Mouse (Mus musculus): ENCODE data around the gene Tmem191c. TPM values are rescaled to one million over a fixed set of nuclear protein-coding genes. Genes with fewer than 3 reads are reported as not detected.

The Tmem191c gene
- total and polyA plus RNA-seq, 3 experiments: 3.3 to 7.5 TPM; not detected in 1

GRCm38 (mm10) chr16:17237634-17238033 lies 38.2 kb upstream of the Tmem191c start:
- peak; percentile 82 for DNase-seq (ENCODE audit: low read depth, low spot score)
- H3K4me1 ChIP-seq (ENCODE audit: control insufficient read depth in 1 of 2, insufficient read depth in 2 of 2, low read length in 2 of 2): peaks cover 37 to 65% of the 10 kb centered on the region in 2 experiments
- H3K27ac ChIP-seq (ENCODE audit: control insufficient read depth, low read depth, low read length): peak overlapping the region; percentile 33; the same call in 1 of the 2 replicates

GRCm38 (mm10) chr16:17239409-17239808 lies 36.5 kb upstream of the Tmem191c start:
- Histone ChIP-seq H3K4me1 (ENCODE audit: control insufficient read depth in 1 of 2, insufficient read depth in 2 of 2, low read length in 2 of 2) (peaks cover 32 to 60% of the 10 kb centered on the region in 2 experiments), H3K9me3 (replicated peaks; ENCODE audit: insufficient read depth, low read length) (no peaks in the 10 kb centered on the region), H3K27me3 (ENCODE audit: control insufficient read depth in 1 of 2, insufficient read depth in 2 of 2, low read length in 2 of 2) (no peaks in the 10 kb centered on the region), H3K36me3 (ENCODE audit: control insufficient read depth in 1 of 2, insufficient read depth in 2 of 2, low read length in 2 of 2) (peaks cover 0 to 47% of the 10 kb centered on the region in 2 experiments; a peak in 2 of 4 replicates), H3K9ac (ENCODE audit: control insufficient read depth, low read depth, low read length, poor library complexity, severe bottlenecking) (no peak overlapping the region), H3K27ac (ENCODE audit: control insufficient read depth, low read depth, low read length) (no peak overlapping the region), H3K4me3 (ENCODE audit: control insufficient read depth in 1 of 2, insufficient read depth in 1 of 2, low read depth in 2 of 2, low read length in 2 of 2) (no peak overlapping the region), H3K79me2 (ENCODE audit: control insufficient read depth, insufficient read depth, low read length, poor library complexity) (peaks cover 25% of the 10 kb centered on the region)
- peak; percentile 41 for DNase-seq (ENCODE audit: low read depth, low spot score)
- TF ChIP-seq CHD1 (IDR thresholded peaks at IDR 0.05; ENCODE audit: low read depth, low read length) (no peak), RCOR1 (IDR thresholded peaks at IDR 0.05; ENCODE audit: low read depth, low read length) (peak; percentile 68; the same call in 1 of the 2 replicates), CTCF (IDR thresholded peaks at IDR 0.05 in 2 of 3, conservative IDR thresholded peaks at IDR 0.05 in 1 of 3; ENCODE audit: control insufficient read depth in 1 of 3, insufficient read depth in 1 of 3, low read depth in 2 of 3, low read length in 3 of 3, poor library complexity in 1 of 3, severe bottlenecking in 1 of 3) (no peak), GATA1 (IDR thresholded peaks at IDR 0.05; ENCODE audit: low read depth, low read length) (peak; percentile 45; the same call in 1 of the 2 replicates), E2F4 (IDR thresholded peaks at IDR 0.05; ENCODE audit: borderline replicate concordance, low read depth, low read length) (no peak), CHD2 (IDR thresholded peaks at IDR 0.05; ENCODE audit: low read length) (no peak), UBTF (IDR thresholded peaks at IDR 0.05; ENCODE audit: borderline replicate concordance, insufficient read depth, low read depth, low read length) (no peak), EP300 (IDR thresholded peaks at IDR 0.05; ENCODE audit: low read depth in 1 of 2, low read length in 2 of 2) (peak; percentile 57 to 70; a peak in 3 of 4 replicates), ETS1 (IDR thresholded peaks at IDR 0.05; ENCODE audit: low read depth, low read length) (peak; percentile 52; the same call in 1 of the 2 replicates), MAX (IDR thresholded peaks at IDR 0.05; ENCODE audit: low read length) (no peak), MYB (IDR thresholded peaks at IDR 0.05; ENCODE audit: low read depth, low read length) (no peak; the same call in 1 of the 2 replicates), TCF12 (IDR thresholded peaks at IDR 0.05; ENCODE audit: low read depth, low read length) (peak; percentile 75), RAD21 (IDR thresholded peaks at IDR 0.05; ENCODE audit: low read depth, low read length) (no peak), TBP (IDR thresholded peaks at IDR 0.05; ENCODE audit: low read depth, low read length) (no peak), USF2 (IDR thresholded peaks at IDR 0.05; ENCODE audit: borderline replicate concordance in 1 of 2, insufficient read depth in 1 of 2, low read depth in 1 of 2, low read length in 2 of 2) (no peak), MAFK (IDR thresholded peaks at IDR 0.05; ENCODE audit: borderline replicate concordance, low read depth, low read length) (no peak), NELFE (IDR thresholded peaks at IDR 0.05; ENCODE audit: low read depth, low read length) (no peak), ZC3H11A (IDR thresholded peaks at IDR 0.05; ENCODE audit: low read depth, low read length) (no peak), HCFC1 (IDR thresholded peaks at IDR 0.05; ENCODE audit: low read depth, low read length) (no peak), ELF1 (IDR thresholded peaks at IDR 0.05; ENCODE audit: low read depth, low read length) (no peak), TAL1 (IDR thresholded peaks at IDR 0.05; ENCODE audit: low read length) (peak; percentile 42), MXI1 (IDR thresholded peaks at IDR 0.05; ENCODE audit: low read depth, low read length) (peak; percentile 26; the same call in 1 of the 2 replicates), MAZ (IDR thresholded peaks at IDR 0.05; ENCODE audit: low read depth, low read length) (no peak)

More at GRCm38 (mm10) chr16:17237634-17238033, 38.2 kb upstream of the Tmem191c start:
- TF ChIP-seq UBTF (IDR thresholded peaks at IDR 0.05; ENCODE audit: borderline replicate concordance, insufficient read depth, low read depth, low read length) (no peak), HCFC1 (IDR thresholded peaks at IDR 0.05; ENCODE audit: low read depth, low read length) (0 out of 2 replicates have a peak, but pooled peaks have one; percentile 2), MYC (IDR thresholded peaks at IDR 0.05; ENCODE audit: low read depth, low read length) (peak; percentile 77), BHLHE40 (IDR thresholded peaks at IDR 0.05; ENCODE audit: borderline replicate concordance, low read depth, low read length) (peak; percentile 64), MAX (IDR thresholded peaks at IDR 0.05; ENCODE audit: low read length) (peak; percentile 73), GATA1 (IDR thresholded peaks at IDR 0.05; ENCODE audit: low read depth, low read length) (peak; percentile 96), USF2 (IDR thresholded peaks at IDR 0.05; ENCODE audit: borderline replicate concordance in 1 of 2, insufficient read depth in 1 of 2, low read depth in 1 of 2, low read length in 2 of 2) (no peak), EP300 (IDR thresholded peaks at IDR 0.05; ENCODE audit: low read depth in 1 of 2, low read length in 2 of 2) (peak; percentile 91 to 92), CHD1 (IDR thresholded peaks at IDR 0.05; ENCODE audit: low read depth, low read length) (no peak), ZNF384 (IDR thresholded peaks at IDR 0.05; ENCODE audit: low read depth, low read length) (peak; percentile 50; the same call in 1 of the 2 replicates), ETS1 (IDR thresholded peaks at IDR 0.05; ENCODE audit: low read depth, low read length) (peak; percentile 90), SIN3A (IDR thresholded peaks at IDR 0.05; ENCODE audit: low read length) (peak; percentile 84), CHD2 (IDR thresholded peaks at IDR 0.05; ENCODE audit: low read length) (no peak), TCF12 (IDR thresholded peaks at IDR 0.05; ENCODE audit: low read depth, low read length) (peak; percentile 96), TAL1 (IDR thresholded peaks at IDR 0.05; ENCODE audit: low read length) (peak; percentile 86), POLR2A (IDR thresholded peaks at IDR 0.05; ENCODE audit: control insufficient read depth in 1 of 2, insufficient read depth in 1 of 2, low read depth in 1 of 2, low read length in 2 of 2, poor library complexity in 1 of 2) (no peak), MXI1 (IDR thresholded peaks at IDR 0.05; ENCODE audit: low read depth, low read length) (peak; percentile 89), TBP (IDR thresholded peaks at IDR 0.05; ENCODE audit: low read depth, low read length) (peak; percentile 32; the same call in 1 of the 2 replicates), POLR2AphosphoS2 (IDR thresholded peaks at IDR 0.05; ENCODE audit: low read length) (no peak), MEF2A (IDR thresholded peaks at IDR 0.05; ENCODE audit: extremely low read depth, insufficient replicate concordance, low read depth, low read length, poor library complexity, severe bottlenecking) (peak; percentile 42; the same call in 1 of the 2 replicates), RCOR1 (IDR thresholded peaks at IDR 0.05; ENCODE audit: low read depth, low read length) (peak; percentile 97)
- H3K27me3 ChIP-seq (ENCODE audit: control insufficient read depth in 1 of 2, insufficient read depth in 2 of 2, low read length in 2 of 2): no peaks in the 10 kb centered on the region
- peaks cover 0 to 48% of the 10 kb centered on the region in 2 experiments; a peak in 2 of 4 replicates for H3K36me3 ChIP-seq (ENCODE audit: control insufficient read depth in 1 of 2, insufficient read depth in 2 of 2, low read length in 2 of 2)
- H3K9me3 ChIP-seq (replicated peaks; ENCODE audit: insufficient read depth, low read length): no peaks in the 10 kb centered on the region
- no peak overlapping the region for H3K9ac ChIP-seq (ENCODE audit: control insufficient read depth, low read depth, low read length, poor library complexity, severe bottlenecking)
- peaks cover 33% of the 10 kb centered on the region for H3K79me2 ChIP-seq (ENCODE audit: control insufficient read depth, insufficient read depth, low read length, poor library complexity)
- H3K4me3 ChIP-seq (ENCODE audit: control insufficient read depth in 1 of 2, insufficient read depth in 1 of 2, low read depth in 2 of 2, low read length in 2 of 2): no peak overlapping the region

Measured in MEL (cell line).